Mouse (Mus musculus): ENCODE measurements around the gene En1.

En1 gene

GRCm38 (mm10) chr1:120602031-120602730 is at the start of gene En1:
TSS of gene En1 (plus strand) at chr1:120602418.
- DNase-seq (ENCODE audit: low read depth, low spot score): no peak

GRCm38 (mm10) chr1:120556926-120557846 is 45.0 kb upstream of the En1 start:
- no peak for DNase-seq (ENCODE audit: low read depth, low spot score)

GRCm38 (mm10) chr1:120558341-120559285 is 43.6 kb upstream of the En1 start:
- DNase-seq (ENCODE audit: low read depth, low spot score): no peak

GRCm38 (mm10) chr1:120559911-120560310 is 42.3 kb upstream of the En1 start:
- no peak for DNase-seq (ENCODE audit: low read depth, low spot score)

- no peak for DNase-seq (ENCODE audit: low read depth, low spot score)
Observed at GRCm38 (mm10) chr1:120581306-120581705, 20.9 kb upstream of the En1 start.

DNA sequence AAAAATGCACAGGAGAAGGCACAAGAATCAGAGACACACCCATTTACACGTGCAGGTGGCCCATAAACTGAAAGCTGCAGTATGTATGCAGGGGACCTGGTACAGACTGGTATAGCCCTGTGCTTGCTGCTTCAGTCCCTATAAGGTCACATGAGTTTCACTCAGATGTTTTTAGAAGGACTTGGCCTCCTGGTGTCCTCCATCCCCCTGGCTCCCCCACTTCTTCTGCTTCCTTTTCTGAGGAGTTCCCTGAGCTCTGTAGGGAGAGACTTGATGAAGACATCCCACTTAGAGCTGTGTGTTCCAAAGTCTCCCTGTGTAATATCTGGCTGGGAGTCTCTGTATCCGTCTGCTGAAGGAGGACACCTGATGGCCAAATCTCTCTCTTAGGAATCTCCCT is 16.7 kb upstream of the En1 start:
- DNase-seq (ENCODE audit: low read depth, low spot score): no peak

DNA sequence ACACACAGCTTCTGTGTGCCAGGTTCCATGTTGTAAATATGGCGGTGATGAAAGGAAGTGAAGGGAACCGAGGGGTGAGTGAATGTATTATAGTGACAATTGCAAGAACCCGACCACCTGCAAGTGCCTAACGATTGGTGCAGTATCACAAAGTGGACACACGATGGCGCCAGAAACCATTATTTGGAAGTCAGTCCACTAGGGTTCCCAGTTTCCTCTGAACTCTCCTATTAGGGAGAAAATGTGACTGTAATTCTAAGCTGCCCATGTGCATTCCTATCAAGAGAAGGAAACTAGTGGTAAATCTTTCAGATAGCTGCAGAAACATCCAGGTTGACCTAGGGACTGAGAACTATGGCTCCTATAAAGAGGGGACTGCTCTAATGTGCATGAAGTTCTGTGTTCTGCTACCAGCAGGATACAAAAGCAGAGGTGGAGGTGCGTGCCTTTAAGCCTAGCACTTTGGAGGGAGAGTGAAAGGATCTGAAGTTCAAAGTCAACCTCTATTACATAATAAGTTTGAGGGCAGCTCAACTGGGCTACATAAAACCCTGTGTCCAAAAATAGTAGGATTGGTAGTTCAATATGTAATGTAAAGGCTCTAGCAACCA is 15.6 kb upstream of the En1 start:
- no peak for DNase-seq (ENCODE audit: low read depth, low spot score)

DNA sequence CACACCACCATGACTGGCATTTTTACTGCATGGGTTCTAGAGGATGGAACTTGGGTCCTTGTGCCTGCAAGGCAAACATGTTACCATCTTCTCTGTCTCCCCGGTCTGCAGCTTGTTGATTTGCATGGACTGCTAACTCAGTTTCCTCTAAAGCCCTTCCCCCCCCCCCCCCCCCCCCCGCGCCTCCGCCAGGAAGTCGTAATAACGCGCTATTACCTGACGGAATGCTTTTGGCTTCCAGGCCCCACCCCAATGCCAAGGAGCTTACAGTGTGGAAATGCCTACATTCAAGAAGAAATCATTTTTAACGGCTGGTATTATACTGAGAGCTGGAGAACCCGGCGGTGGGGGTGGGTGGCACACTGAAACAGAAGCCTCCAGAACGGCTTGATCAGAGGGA is 14.8 kb upstream of the En1 start:
- no peak for DNase-seq (ENCODE audit: low read depth, low spot score)

- DNase-seq (ENCODE audit: low read depth, low spot score): no peak
Observed at GRCm38 (mm10) chr1:120587960-120588359, 14.3 kb upstream of the En1 start.

GRCm38 (mm10) chr1:120588362-120589027 is 13.7 kb upstream of the En1 start:
- DNase-seq (ENCODE audit: low read depth, low spot score): no peak

DNA sequence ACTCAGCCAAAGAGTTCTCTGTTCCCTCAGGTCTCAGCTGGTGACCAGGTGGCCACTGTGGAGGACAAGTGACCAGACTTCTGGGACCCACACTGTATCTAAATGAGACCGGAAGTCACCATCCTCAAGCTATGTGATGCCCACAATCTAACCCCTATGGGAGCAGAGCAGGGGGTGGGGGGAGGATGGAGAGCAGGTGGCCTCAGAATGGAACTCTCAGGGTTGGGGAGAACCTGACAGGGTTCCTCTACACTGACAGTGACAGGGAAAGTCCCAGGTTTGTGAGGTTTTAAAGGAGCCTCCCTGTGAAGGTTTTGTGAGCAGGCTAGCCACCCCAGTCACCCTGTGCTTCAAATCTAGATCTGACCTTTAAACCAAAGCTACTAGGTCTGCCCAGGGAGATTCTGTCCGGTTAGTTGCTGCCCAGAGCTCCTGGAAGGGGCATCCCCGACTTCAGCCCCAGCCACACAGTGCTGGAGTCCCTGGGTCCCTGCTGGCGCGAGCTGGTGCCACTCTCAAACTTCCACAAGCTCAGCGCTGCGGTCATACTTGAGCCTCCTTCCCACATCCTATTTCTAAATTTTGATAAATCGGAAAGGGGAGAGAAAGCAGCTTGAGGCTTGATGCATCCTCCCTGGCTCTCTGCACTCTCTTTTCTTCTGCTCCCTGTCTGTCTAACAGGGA is 8.8 kb upstream of the En1 start:
- no peak for DNase-seq (ENCODE audit: low read depth, low spot score)

- no peak for DNase-seq (ENCODE audit: low read depth, low spot score)
Observed at GRCm38 (mm10) chr1:120594603-120595002, 7.6 kb upstream of the En1 start.

DNA sequence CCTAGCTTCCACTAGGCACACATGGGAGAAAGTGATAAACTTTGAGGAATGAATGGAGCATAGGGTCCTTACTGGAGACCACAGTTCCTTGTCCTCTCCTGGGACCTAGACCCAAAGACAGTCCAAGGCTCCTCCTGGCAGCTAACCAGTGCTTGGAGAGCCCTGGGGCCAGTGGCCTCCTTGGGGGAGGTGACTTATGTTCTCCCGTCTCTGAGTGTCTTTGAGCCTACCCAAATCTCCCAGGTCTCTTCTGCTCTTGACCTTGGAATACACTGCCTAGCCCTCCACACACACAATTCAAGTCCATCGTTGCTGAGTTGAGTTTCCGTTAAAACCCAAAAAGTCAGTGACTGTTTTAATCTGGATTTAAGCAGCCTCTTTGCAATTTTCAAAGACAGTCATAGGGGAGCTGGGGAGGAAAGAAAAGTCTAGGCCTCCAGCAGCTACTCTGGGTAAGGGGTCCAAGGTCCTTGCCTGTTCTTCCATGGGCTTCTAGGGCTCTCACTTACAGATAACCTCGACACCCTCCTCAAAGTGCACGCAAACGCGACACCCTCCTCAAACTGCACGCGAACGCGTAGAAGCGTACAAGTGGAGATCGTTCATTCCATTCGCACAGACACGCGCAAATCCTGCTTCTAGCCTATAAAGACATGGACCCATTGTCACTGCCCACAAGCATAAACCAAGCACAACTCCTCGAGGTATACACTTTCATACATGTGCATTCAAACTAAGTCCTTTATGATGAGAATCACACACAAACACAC is 6.6 kb upstream of the En1 start:
- no peak for DNase-seq (ENCODE audit: low read depth, low spot score)

DNA sequence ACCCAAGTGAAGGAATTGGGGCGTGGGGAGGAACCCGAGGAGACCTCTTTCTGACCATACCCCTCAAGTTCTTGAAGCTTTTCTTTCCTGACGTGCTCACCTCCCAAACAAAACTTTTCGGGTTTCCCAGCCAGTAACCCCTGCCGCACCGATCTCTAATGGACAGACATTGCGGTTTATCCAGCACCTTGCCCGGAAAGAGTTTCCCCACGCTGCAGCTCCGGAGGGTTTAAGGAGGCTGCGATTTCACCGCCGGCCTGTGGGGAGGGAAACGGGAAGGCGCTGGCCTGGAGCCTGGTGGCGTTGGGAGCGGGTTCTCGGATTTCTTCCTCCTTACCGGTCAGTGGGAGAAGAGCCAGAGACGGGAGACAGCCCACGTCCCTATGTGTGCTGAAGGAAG is 5.9 kb upstream of the En1 start:
- no peak for DNase-seq (ENCODE audit: low read depth, low spot score)

DNA sequence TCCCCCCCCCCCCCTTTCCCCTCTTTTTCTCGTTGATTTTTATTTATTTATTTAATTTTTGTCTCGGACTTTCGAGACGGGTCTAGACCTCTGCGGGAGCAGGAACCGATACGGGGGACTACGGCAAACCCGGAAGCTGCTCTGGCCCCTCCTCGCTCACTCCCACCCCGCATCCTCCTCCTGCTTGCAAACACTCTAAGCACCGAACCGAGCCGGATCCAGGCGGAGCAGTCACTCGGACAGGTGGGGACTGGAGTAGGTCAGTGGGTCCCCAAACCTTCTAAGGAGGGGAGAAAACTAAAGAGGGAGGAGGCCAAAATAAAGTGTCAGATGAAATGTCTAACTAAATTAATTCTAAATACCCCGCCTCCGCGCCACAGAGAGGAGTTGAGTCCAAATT is 5.4 kb upstream of the En1 start:
- no peak for DNase-seq (ENCODE audit: low read depth, low spot score)

DNA sequence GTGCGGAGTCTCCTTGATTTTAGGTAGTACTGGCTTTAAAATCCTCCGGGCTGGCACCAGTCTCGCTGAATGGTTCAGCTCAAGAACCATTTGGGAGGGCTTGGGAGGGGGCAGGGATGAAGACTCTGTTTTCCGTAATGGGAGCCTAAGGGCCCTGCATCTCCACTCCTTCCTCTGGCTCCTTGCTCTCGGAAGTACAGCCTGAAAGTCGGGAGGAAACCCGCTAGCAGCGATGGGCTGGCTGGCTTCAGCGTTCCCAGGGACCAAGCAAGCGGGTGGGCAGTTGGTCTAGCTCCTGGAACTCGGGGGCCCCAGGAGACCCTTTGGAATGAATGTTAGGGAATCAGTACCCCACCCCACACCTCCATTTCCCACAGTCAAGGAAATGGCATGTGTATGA is 4.9 kb upstream of the En1 start:
- DNase-seq (ENCODE audit: low read depth, low spot score): no peak

DNA sequence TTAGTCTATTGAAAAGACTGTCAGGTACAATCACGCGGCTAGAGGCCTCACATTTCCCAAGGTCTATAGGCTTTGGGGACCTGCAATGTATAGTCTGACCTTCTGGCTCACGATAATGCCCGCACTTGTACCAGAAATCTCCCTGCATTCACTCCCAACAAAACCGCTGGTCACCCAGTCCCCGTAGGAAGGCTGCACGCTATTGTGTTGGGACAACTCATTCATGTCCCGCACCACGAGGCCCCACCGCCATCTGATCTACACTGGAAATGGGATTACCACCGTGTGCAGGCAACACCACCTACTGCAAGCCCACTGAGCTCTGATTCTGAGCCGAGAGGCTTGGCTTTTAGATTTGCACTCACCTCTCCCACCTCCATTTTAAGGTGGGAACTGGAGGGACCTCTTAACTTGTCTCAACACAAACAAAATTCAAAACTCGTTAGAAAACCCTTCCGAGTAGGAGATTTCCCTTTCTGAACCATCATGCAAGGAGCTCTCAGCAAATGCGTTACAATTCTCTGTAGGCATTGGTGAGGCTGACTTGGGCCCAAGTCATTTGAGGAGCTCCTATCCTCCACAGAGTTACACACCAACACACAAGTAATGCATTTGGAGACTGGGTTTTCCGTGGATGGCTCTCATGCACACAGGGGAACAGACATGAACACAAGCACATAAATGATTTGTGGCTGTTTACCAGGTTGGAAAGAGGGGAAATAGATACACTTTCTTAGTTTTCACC is 3.9 kb upstream of the En1 start:
- DNase-seq (ENCODE audit: low read depth, low spot score): no peak

DNA sequence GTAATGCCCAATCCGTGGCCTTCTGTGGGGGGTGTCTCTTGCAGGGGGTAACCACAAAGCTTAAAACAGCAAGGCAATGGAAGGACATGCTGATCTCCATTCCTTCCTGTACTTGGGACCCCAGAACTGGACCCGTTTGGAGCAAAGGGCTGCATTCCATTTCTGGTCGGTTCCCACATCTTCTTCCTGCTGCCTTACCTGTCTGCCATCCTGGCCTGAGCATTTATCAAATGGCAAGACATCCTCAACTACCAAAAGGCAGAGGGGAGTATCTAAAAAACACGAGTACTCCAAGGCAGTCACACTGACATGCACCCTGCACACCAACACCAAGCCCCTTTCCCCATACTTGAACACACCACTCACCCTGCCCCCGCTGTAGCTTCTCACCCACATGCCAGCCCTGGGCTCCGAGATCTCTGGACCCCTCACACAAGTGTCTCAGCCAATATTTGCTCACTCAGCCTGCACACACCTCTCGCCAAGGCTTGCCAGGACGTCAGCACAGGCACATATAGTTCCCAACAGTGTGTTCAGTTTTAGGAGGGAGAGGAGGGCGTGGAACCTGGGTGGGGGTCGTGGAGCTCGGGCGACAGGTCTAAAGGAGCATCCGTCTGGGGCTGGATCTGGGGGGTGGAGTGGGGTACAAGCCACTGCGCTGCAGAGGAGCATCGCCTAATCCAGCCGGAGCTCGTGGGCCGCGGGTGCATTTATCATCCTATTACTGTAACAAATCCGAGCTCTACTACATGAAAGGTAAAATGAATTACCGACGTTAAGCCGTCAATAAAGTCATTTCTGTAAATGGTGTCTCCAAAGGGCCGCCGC is 2.7 kb upstream of the En1 start:
- no peak for DNase-seq (ENCODE audit: low read depth, low spot score)

Data from brain, embryonic 18.5 days (tissue).